Mouse (Mus musculus) CH12.LX (cell line): ENCODE measurements around the gene Rps6ka4.

Source experiments
- CTCF ChIP-seq, 2 experiments: IDR thresholded peaks in 1 of 2; conservative IDR thresholded peaks in 1 of 2; 2 replicates each; pipeline ENCODE4 v1.5.1; 2011 to 2012; ENCODE audit warnings: low read depth in 2 of 2, low read length in 2 of 2, improper control_type of control experiment in 1 of 2, inconsistent platforms in 1 of 2, mild to moderate bottlenecking in 1 of 2, moderate library complexity in 1 of 2
- E2F4 ChIP-seq: IDR thresholded peaks from 2 replicates; pipeline ENCODE4 v1.6.1; 2011; ENCODE audit warnings: low read depth, low read length, improper control_type of control experiment; ENCODE audit not compliant: insufficient replicate concordance
- EP300 ChIP-seq: IDR thresholded peaks from 2 replicates; pipeline ENCODE4 v1.6.1; 2011; ENCODE audit warnings: low read length, improper control_type of control experiment

GRCm38 (mm10) chr19:6853903-6854302 lies 13.5 kb upstream of the Rps6ka4 start:
- no peak for TF ChIP-seq EP300
- no peak for TF ChIP-seq E2F4
- peak in 1 of 2 experiments; percentile 17; a peak in 1 of 4 replicates for TF ChIP-seq CTCF (conservative IDR thresholded peaks at IDR 0.05 in 1 of 2, IDR thresholded peaks at IDR 0.05 in 1 of 2; ENCODE audit: low read depth in 2 of 2, low read length in 2 of 2)
